Mouse (Mus musculus): ENCODE measurements around the gene Rnf41. TPM values are rescaled to one million over a fixed set of nuclear protein-coding genes. Genes with fewer than 3 reads are reported as not detected.

The Rnf41 gene
- polyA plus RNA-seq, 1 experiment from 2014 or later: 64.5 TPM

DNA sequence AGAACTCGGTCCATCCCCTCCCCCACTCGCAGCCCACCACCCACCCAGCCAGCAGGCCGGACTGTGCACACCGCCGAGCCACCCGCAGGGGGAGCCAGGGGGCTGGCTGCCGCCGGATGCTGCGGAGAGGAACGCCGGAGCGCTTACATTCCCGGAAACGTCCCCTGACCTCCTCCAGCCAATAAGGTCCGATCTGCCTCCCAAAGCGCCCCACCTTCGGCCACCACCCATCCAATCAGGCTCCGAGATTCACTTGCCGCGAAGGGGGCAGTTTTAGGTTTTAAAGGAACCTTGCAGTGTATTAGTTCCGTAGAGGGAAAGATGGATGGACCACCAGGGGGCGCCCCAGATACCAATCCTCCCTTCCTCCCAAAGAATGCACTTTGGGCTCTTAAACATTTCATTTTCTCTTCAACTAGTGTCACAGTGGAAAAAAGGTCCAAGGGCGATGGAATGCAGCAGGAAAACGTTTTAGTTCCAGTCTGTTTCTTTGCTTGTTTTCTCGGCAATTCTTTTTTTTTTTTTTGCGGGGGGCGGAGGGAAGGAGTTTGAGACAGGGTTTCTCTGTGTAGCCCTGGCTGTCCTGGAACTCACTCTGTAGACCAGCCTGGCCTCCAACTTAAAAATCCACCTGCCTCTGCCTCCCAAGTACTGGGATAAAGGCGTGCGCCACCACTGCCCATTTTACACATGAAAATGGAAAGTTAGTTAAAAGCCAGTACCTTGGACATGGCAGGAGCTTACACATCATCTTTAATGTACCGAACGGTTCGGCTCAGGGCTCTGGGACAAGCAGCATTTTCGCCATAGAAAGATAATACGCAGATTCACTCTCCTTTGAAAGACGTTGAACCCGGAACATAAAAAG lies 1.5 kb upstream of the Rnf41 start:
- H3K27ac ChIP-seq (ENCODE audit: low read depth, low read length): peak overlapping the region; percentile 66
- H3K27me3 ChIP-seq (ENCODE audit: control insufficient read depth, insufficient read depth, low read length): no peaks in the 10 kb centered on the region
- 5% methylated on average over 36 of the region's 36 CpGs for WGBS
- H3K4me2 ChIP-seq (ENCODE audit: low read depth, low read length): peak overlapping the region; percentile 99
- peak; percentile 92 for ATAC-seq (ENCODE audit: low read depth)
- no peaks in the 10 kb centered on the region for H3K9me3 ChIP-seq (ENCODE audit: control insufficient read depth, low read length)
- H3K4me1 ChIP-seq (ENCODE audit: control insufficient read depth, insufficient read depth, low read length): peaks cover 32% of the 10 kb centered on the region
- H3K9ac ChIP-seq (replicated peaks; ENCODE audit: low read depth, low read length): peak overlapping the region; percentile 59
- H3K36me3 ChIP-seq (ENCODE audit: control insufficient read depth, insufficient read depth, low read length): peaks cover 9% of the 10 kb centered on the region; the same call in 1 of the 2 replicates
- H3K4me3 ChIP-seq (ENCODE audit: low read depth, low read length): peak overlapping the region; percentile 39

- H3K4me2 ChIP-seq (ENCODE audit: low read depth, low read length): peak overlapping the region; percentile 99
- 0 out of 2 replicates have a peak overlapping the region, but pooled peaks have one; percentile 44 for H3K27ac ChIP-seq (ENCODE audit: low read depth, low read length)
- H3K27me3 ChIP-seq (ENCODE audit: control insufficient read depth, insufficient read depth, low read length): no peaks in the 10 kb centered on the region
- no peak overlapping the region for H3K9ac ChIP-seq (replicated peaks; ENCODE audit: low read depth, low read length)
- H3K36me3 ChIP-seq (ENCODE audit: control insufficient read depth, insufficient read depth, low read length): peaks cover 13% of the 10 kb centered on the region; the same call in 1 of the 2 replicates
- ATAC-seq (ENCODE audit: low read depth): no peak
- 16% methylated on average over 4 of the region's 4 CpGs for WGBS
- H3K9me3 ChIP-seq (ENCODE audit: control insufficient read depth, low read length): no peaks in the 10 kb centered on the region
- H3K4me3 ChIP-seq (ENCODE audit: low read depth, low read length): peak overlapping the region; percentile 95
- peaks cover 32% of the 10 kb centered on the region for H3K4me1 ChIP-seq (ENCODE audit: control insufficient read depth, insufficient read depth, low read length)
These were observed 954 bp upstream of the Rnf41 start for GRCm38 (mm10) chr10:128410560-128410845.

DNA sequence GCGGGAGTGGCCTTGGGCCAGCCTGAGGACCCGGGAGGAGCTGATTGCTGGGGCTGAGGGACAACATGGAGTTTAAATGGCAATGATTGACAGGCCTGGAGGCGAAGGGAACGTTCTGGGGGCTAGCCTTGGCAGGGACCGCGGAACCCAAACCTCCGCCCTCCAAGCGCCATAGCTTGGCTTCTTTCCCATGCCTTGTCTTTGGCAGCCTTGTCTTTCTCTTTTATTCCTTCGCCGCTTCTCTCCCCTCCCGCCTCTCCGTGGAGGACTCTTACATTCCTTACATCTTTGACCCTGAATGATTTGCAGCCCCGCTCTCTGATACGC lies 561 bp downstream of the Rnf41 start:
- no peaks in the 10 kb centered on the region for H3K9me3 ChIP-seq (ENCODE audit: control insufficient read depth, low read length)
- 0% methylated on average over 14 of the region's 14 CpGs for WGBS
- H3K27ac ChIP-seq (ENCODE audit: low read depth, low read length): peak overlapping the region; percentile 91
- peak overlapping the region; percentile 82 for H3K9ac ChIP-seq (replicated peaks; ENCODE audit: low read depth, low read length)
- peaks cover 32% of the 10 kb centered on the region for H3K4me1 ChIP-seq (ENCODE audit: control insufficient read depth, insufficient read depth, low read length)
- ATAC-seq (ENCODE audit: low read depth): no peak
- no peaks in the 10 kb centered on the region for H3K27me3 ChIP-seq (ENCODE audit: control insufficient read depth, insufficient read depth, low read length)
- peak overlapping the region; percentile 95 for H3K4me3 ChIP-seq (ENCODE audit: low read depth, low read length)
- H3K36me3 ChIP-seq (ENCODE audit: control insufficient read depth, insufficient read depth, low read length): peaks cover 15% of the 10 kb centered on the region
- H3K4me2 ChIP-seq (ENCODE audit: low read depth, low read length): peak overlapping the region; percentile 99

DNA sequence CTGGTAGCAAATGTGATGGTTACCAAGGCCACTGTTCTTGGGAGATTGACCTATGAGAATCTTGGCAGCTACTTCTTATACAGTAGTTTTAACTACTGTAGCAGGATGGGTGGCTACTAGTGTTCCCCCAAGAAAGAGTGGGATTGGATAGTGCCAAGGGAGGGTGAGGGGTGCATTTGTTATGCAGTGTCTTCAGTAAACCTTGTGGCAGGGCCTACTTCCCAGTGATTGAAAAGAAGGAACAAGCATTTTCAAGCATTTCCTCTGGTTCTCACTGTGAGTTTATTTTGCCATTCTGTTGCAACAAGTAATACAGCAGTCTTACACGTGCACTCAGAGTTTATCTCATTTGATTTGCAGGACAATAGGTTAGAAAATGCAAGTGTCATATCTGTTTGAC lies 1.1 kb downstream of the Rnf41 start:
- Histone ChIP-seq H3K27me3 (ENCODE audit: control insufficient read depth, insufficient read depth, low read length) (no peaks in the 10 kb centered on the region), H3K36me3 (ENCODE audit: control insufficient read depth, insufficient read depth, low read length) (peaks cover 15% of the 10 kb centered on the region), H3K4me1 (ENCODE audit: control insufficient read depth, insufficient read depth, low read length) (peaks cover 32% of the 10 kb centered on the region), H3K27ac (ENCODE audit: low read depth, low read length) (no peak overlapping the region), H3K4me2 (ENCODE audit: low read depth, low read length) (peak overlapping the region; percentile 99), H3K9ac (replicated peaks; ENCODE audit: low read depth, low read length) (peak overlapping the region; percentile 82), H3K9me3 (ENCODE audit: control insufficient read depth, low read length) (no peaks in the 10 kb centered on the region), H3K4me3 (ENCODE audit: low read depth, low read length) (peak overlapping the region; percentile 95)
- ATAC-seq (ENCODE audit: low read depth): no peak
- 63% methylated on average over 1 of the region's 1 CpGs for WGBS

DNA sequence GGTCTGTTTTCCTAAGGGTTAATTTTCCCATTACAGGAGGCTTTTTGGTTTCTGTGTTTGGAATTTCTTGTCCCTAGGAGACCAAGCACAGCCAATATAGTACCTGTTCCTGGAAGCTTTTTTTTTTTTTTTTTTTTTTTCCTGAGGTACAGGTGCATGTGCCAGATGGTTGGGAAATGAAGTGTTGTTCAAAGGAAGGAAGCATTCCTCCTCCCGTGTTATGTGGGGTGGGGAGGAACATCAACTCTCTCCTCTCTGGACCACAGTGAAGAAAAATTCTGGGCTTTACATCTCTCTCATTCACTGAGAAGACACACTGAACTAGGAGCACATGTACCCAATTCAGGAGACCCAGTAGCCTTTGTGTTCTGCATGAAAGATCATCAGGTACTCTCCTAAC lies 1.6 kb downstream of the Rnf41 start:
- Histone ChIP-seq H3K4me1 (ENCODE audit: control insufficient read depth, insufficient read depth, low read length) (peaks cover 30% of the 10 kb centered on the region), H3K36me3 (ENCODE audit: control insufficient read depth, insufficient read depth, low read length) (peaks cover 15% of the 10 kb centered on the region), H3K27ac (ENCODE audit: low read depth, low read length) (no peak overlapping the region), H3K27me3 (ENCODE audit: control insufficient read depth, insufficient read depth, low read length) (no peaks in the 10 kb centered on the region), H3K4me2 (ENCODE audit: low read depth, low read length) (peak overlapping the region; percentile 99), H3K4me3 (ENCODE audit: low read depth, low read length) (peak overlapping the region; percentile 95; the same call in 1 of the 2 replicates), H3K9me3 (ENCODE audit: control insufficient read depth, low read length) (no peaks in the 10 kb centered on the region), H3K9ac (replicated peaks; ENCODE audit: low read depth, low read length) (no peak overlapping the region)
- no peak for ATAC-seq (ENCODE audit: low read depth)
- WGBS: 75% methylated on average over 1 of the region's 1 CpGs

GRCm38 (mm10) chr10:128414848-128415247 lies 3.4 kb downstream of the Rnf41 start:
- H3K36me3 ChIP-seq (ENCODE audit: control insufficient read depth, insufficient read depth, low read length): peaks cover 24% of the 10 kb centered on the region
- no peak overlapping the region for H3K27ac ChIP-seq (ENCODE audit: low read depth, low read length)
- H3K27me3 ChIP-seq (ENCODE audit: control insufficient read depth, insufficient read depth, low read length): no peaks in the 10 kb centered on the region
- no peak overlapping the region for H3K4me3 ChIP-seq (ENCODE audit: low read depth, low read length)
- WGBS: 94% methylated on average over 5 of the region's 5 CpGs
- H3K4me2 ChIP-seq (ENCODE audit: low read depth, low read length): no peak overlapping the region
- H3K9ac ChIP-seq (replicated peaks; ENCODE audit: low read depth, low read length): no peak overlapping the region
- no peak for ATAC-seq (ENCODE audit: low read depth)
- H3K4me1 ChIP-seq (ENCODE audit: control insufficient read depth, insufficient read depth, low read length): peaks cover 22% of the 10 kb centered on the region
- H3K9me3 ChIP-seq (ENCODE audit: control insufficient read depth, low read length): no peaks in the 10 kb centered on the region

GRCm38 (mm10) chr10:128422426-128422825 lies 11.0 kb downstream of the Rnf41 start:
- no peak overlapping the region for H3K9ac ChIP-seq (replicated peaks; ENCODE audit: low read depth, low read length)
- 83% methylated on average over 5 of the region's 5 CpGs for WGBS
- H3K27me3 ChIP-seq (ENCODE audit: control insufficient read depth, insufficient read depth, low read length): no peaks in the 10 kb centered on the region
- no peak overlapping the region for H3K4me2 ChIP-seq (ENCODE audit: low read depth, low read length)
- no peak overlapping the region for H3K4me3 ChIP-seq (ENCODE audit: low read depth, low read length)
- no peak overlapping the region for H3K27ac ChIP-seq (ENCODE audit: low read depth, low read length)
- no peaks in the 10 kb centered on the region for H3K9me3 ChIP-seq (ENCODE audit: control insufficient read depth, low read length)
- no peak for ATAC-seq (ENCODE audit: low read depth)
- peaks cover 29% of the 10 kb centered on the region for H3K36me3 ChIP-seq (ENCODE audit: control insufficient read depth, insufficient read depth, low read length)
- H3K4me1 ChIP-seq (ENCODE audit: control insufficient read depth, insufficient read depth, low read length): no peaks in the 10 kb centered on the region

GRCm38 (mm10) chr10:128424604-128425003 lies 13.1 kb downstream of the Rnf41 start:
- no peak for ATAC-seq (ENCODE audit: low read depth)
- no peaks in the 10 kb centered on the region for H3K4me1 ChIP-seq (ENCODE audit: control insufficient read depth, insufficient read depth, low read length)
- no peaks in the 10 kb centered on the region for H3K27me3 ChIP-seq (ENCODE audit: control insufficient read depth, insufficient read depth, low read length)
- H3K9ac ChIP-seq (replicated peaks; ENCODE audit: low read depth, low read length): no peak overlapping the region
- H3K27ac ChIP-seq (ENCODE audit: low read depth, low read length): no peak overlapping the region
- 69% methylated on average over 7 of the region's 7 CpGs for WGBS
- H3K4me3 ChIP-seq (ENCODE audit: low read depth, low read length): no peak overlapping the region
- H3K4me2 ChIP-seq (ENCODE audit: low read depth, low read length): no peak overlapping the region
- peaks cover 31% of the 10 kb centered on the region for H3K36me3 ChIP-seq (ENCODE audit: control insufficient read depth, insufficient read depth, low read length)
- H3K9me3 ChIP-seq (ENCODE audit: control insufficient read depth, low read length): no peaks in the 10 kb centered on the region

DNA sequence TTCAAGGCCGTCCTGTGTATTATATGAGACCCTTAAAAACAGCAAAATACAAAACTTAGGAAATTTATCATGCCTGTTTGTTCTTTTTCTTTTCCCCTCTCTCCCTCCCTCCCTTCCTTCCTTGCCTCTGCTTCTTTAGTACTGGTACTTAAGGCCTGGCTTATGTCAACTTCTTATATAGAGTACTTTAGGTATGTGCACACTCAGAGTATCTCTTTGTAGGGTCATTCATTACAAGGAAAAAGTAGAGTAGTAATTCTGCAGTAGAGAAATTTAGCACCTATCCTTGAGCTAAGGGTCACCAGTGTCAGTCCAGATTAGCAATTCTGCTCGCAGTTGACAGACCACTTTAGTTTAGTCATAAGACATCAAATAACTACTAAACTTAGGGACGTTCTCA lies 13.8 kb downstream of the Rnf41 start:
- H3K36me3 ChIP-seq (ENCODE audit: control insufficient read depth, insufficient read depth, low read length): peaks cover 37% of the 10 kb centered on the region
- H3K4me3 ChIP-seq (ENCODE audit: low read depth, low read length): no peak overlapping the region
- ATAC-seq (ENCODE audit: low read depth): no peak
- H3K4me1 ChIP-seq (ENCODE audit: control insufficient read depth, insufficient read depth, low read length): no peaks in the 10 kb centered on the region
- no peak overlapping the region for H3K9ac ChIP-seq (replicated peaks; ENCODE audit: low read depth, low read length)
- no peaks in the 10 kb centered on the region for H3K9me3 ChIP-seq (ENCODE audit: control insufficient read depth, low read length)
- no peaks in the 10 kb centered on the region for H3K27me3 ChIP-seq (ENCODE audit: control insufficient read depth, insufficient read depth, low read length)
- 94% methylated on average over 3 of the region's 3 CpGs for WGBS
- H3K27ac ChIP-seq (ENCODE audit: low read depth, low read length): no peak overlapping the region
- no peak overlapping the region for H3K4me2 ChIP-seq (ENCODE audit: low read depth, low read length)

All from neural tube, embryonic 14.5 days (tissue).